Mouse (Mus musculus): ENCODE data around the gene Hs6st2.

DNA sequence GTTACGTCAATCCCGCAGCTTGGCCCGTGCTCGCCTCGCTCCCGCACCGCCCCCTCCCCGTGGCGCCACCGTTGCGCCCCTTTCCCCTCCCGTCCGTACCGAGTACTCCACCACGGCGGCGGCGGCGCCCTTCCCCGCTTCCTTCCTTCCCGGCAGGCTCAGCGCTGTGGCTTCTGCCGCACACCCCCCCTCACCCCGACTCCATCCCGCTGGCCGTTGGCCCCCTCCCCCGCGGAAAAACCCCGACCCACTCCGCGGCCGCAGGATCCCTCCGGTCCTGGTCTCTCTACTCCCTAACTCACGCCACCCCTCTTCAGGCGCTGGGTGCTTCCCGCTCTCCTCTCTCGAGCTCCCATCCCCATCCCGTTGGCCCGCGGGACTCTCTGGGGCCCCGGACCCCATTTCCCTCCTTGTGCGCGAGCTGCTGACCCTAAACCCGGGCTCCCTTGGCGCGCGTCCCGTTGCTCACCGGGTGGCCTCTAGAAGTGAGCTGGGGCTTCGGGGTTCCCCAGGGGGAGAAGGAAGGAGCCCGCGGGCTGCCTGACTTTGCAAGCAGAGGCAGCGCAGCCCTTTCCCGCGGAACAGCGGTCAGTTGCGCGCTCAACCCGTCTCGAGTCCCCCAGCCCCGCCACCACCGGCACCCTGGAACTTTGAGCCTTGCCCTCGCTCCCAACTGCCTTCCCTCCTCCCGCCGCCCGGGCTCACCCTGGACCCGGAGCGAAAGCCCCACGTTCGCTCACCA, 1.1 kb downstream of the Hs6st2 start:
- TF ChIP-seq MYC (IDR thresholded peaks at IDR 0.05; ENCODE audit: low read depth, low read length) (no peak), MAZ (IDR thresholded peaks at IDR 0.05; ENCODE audit: low read depth, low read length) (no peak), CTCF (conservative IDR thresholded peaks at IDR 0.05 in 1 of 2, IDR thresholded peaks at IDR 0.05 in 1 of 2; ENCODE audit: low read depth in 2 of 2, low read length in 2 of 2) (no peak), EP300 (IDR thresholded peaks at IDR 0.05; ENCODE audit: low read length) (no peak), USF1 (IDR thresholded peaks at IDR 0.05; ENCODE audit: low read depth, low read length) (no peak), ZMIZ1 (IDR thresholded peaks at IDR 0.05; ENCODE audit: low read depth, low read length) (no peak)
